Mouse (Mus musculus) liver, embryonic 11.5 days (tissue): ENCODE data around the gene Dexi. TPM values are rescaled to one million over a fixed set of nuclear protein-coding genes. Genes with fewer than 3 reads are reported as not detected.

Experiments
- ATAC-seq: fragments of 200-750 bp; cut with Nextera tagmentation; replicated peaks from 2 replicates; pipeline ENCODE4 v1.8.0; 2017; ENCODE audit warnings: moderate number of reproducible peaks, mild to moderate bottlenecking, moderate TSS enrichment, moderate library complexity; ENCODE audit not compliant: low FRiP score
- DNase-seq: peaks from one replicate; pipeline ENCODE4 v3.0.0-alpha.2; 2017; ENCODE audit warnings: low spot score
- H3K27ac ChIP-seq: fragments of 300-500 bp; sonication (generic); 2 replicates; pipeline ENCODE4 v1.5.1; 2014; ENCODE audit warnings: mild to moderate bottlenecking, low read depth, low read length, control low read depth
- H3K27me3 ChIP-seq: fragments of 300-500 bp; sonication (generic); replicated peaks from 2 replicates; pipeline ENCODE4 v1.6.1; 2014; ENCODE audit warnings: low read length, mixed read lengths; ENCODE audit not compliant: control insufficient read depth, insufficient read depth
- H3K36me3 ChIP-seq: fragments of 300-500 bp; sonication (generic); 2 replicates; pipeline ENCODE4 v1.6.1; 2014; ENCODE audit warnings: mild to moderate bottlenecking, low read length, moderate library complexity, mixed read lengths; ENCODE audit not compliant: control insufficient read depth, insufficient read depth
- H3K4me1 ChIP-seq: fragments of 300-500 bp; sonication (generic); replicated peaks from 2 replicates; pipeline ENCODE4 v1.6.1; 2014; ENCODE audit warnings: low read length, mixed read lengths; ENCODE audit not compliant: control insufficient read depth, insufficient read depth
- H3K4me2 ChIP-seq: fragments of 300-500 bp; sonication (generic); 2 replicates; pipeline ENCODE4 v1.6.1; 2014; ENCODE audit warnings: mild to moderate bottlenecking, control low read depth, moderate library complexity
- H3K4me3 ChIP-seq: fragments of 300-500 bp; sonication (generic); 2 replicates; pipeline ENCODE4 v1.5.1; 2014; ENCODE audit warnings: low read depth, low read length, control low read depth
- H3K9ac ChIP-seq: fragments of 300-500 bp; sonication (generic); 2 replicates; pipeline ENCODE4 v1.6.1; 2014; ENCODE audit warnings: low read depth, low read length, control low read depth
- H3K9me3 ChIP-seq: fragments of 300-500 bp; sonication (generic); 2 replicates; pipeline ENCODE4 v1.6.1; 2016; ENCODE audit warnings: low read length, inconsistent platforms, mixed read lengths; ENCODE audit not compliant: control insufficient read depth
- WGBS: fragments of 180-500 bp; shearing (Covaris S2); extraction: QIAGEN DNeasy Blood & Tissue Kit; methylation state at CpG from one replicate; pipeline ENCODE4 v1.1.7; 2014; 5-methylcytosine and 5-hydroxymethylcytosine counted together
- polyA plus RNA-seq: library from polyadenylated mRNA; unstranded; fragments of >200 nt; fragmentation: Nextera tagmentation; extraction: Ambion mirVana; gene quantifications from 2 replicates; pipeline ENCODE4 v1.2.1, GENCODE M21; 2014

Gene Dexi
- polyA plus RNA-seq, 1 experiment from 2014 or later = 9.6 TPM

DNA sequence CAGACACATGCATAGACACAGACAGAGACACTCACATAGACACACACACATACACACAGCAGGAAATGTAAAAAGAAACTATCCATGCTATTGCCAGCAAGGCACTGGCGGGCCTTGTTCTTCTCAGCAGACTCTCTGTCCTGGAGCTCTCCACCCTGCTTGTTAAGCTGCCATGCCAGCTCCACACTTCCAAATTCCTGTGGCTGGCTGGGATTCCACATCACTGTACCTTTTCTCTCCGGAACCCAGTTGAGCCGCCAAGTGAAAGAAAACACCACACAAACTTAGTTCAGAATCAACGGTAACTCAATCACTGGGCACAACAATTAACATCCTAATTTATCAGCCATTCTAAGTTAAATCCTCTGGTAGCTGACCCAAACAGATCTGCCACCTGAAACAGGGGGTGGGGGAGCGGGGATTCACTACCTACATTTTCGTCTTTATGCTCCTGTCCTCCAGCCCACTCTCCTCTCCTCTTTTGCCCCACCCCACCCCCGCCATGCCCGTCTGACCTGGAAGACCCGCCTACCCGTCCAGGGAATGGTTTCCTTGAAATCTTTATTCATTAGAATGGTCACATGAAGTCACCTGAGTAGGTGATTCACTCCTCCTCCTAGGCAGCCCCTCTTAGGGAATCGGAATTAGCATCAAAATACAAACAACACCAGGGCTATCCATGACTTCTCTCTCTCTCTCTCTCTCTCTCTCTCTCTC is 75.3 kb downstream of the Dexi start:
- Histone ChIP-seq H3K9me3 (no peaks in the 10 kb centered on the region), H3K27ac (no peak overlapping the region), H3K9ac (no peak overlapping the region), H3K27me3 (no peaks in the 10 kb centered on the region), H3K4me2 (no peak overlapping the region), H3K4me3 (no peak overlapping the region), H3K4me1 (no peaks in the 10 kb centered on the region), H3K36me3 (no peaks in the 10 kb centered on the region)
- ATAC-seq (no peak), DNase-seq (no peak)
- 41% methylated on average over 11 of the region's 11 CpGs for WGBS

DNA sequence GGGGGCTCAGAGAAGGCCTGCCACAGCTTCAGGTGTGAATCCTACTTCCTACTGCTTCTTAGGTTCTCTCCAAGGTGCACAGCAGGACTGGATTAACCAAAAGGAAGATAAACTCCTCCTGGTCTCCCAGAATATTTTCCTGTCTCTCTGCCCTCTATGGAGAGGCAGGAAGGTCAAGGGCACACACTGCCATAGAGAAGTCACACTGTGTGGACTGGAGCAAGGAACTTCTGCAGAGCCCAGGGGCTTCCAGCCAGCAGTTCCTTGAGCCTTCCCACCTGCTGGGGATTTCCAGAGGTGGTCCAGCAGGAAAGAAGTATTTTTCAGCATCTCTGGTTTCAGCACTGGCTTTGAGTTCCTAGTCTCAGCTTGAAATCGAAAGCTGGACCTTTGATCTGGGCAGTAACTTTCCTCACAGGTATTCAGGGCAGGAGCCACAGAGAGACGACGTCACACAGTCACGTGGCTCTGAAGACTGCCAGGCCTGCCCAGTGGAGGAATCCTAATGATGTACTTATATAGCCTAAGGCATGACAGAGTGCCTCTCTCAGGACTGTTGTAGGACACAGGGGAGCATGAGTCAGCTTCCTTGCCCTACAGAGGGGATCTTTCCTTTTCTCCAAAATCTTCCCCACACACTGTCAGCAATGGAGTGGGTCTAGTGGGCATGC is 77.7 kb downstream of the Dexi start:
- H3K36me3 ChIP-seq = no peaks in the 10 kb centered on the region
- DNase-seq = no peak
- no peaks in the 10 kb centered on the region for H3K9me3 ChIP-seq
- ATAC-seq = no peak
- H3K4me3 ChIP-seq = no peak overlapping the region
- 23% methylated on average over 4 of the region's 4 CpGs for WGBS
- H3K4me1 ChIP-seq = no peaks in the 10 kb centered on the region
- H3K27me3 ChIP-seq = no peaks in the 10 kb centered on the region
- no peak overlapping the region for H3K27ac ChIP-seq
- H3K4me2 ChIP-seq = no peak overlapping the region
- H3K9ac ChIP-seq = no peak overlapping the region

- H3K4me2 ChIP-seq = no peak overlapping the region
- no peaks in the 10 kb centered on the region for H3K4me1 ChIP-seq
- H3K9me3 ChIP-seq = no peaks in the 10 kb centered on the region
- no peak for ATAC-seq
- H3K27me3 ChIP-seq = no peaks in the 10 kb centered on the region
- H3K4me3 ChIP-seq = no peak overlapping the region
- no peak overlapping the region for H3K9ac ChIP-seq
- no peaks in the 10 kb centered on the region for H3K36me3 ChIP-seq
- no peak for DNase-seq
- WGBS = 39% methylated on average over 2 of the region's 2 CpGs
- H3K27ac ChIP-seq = no peak overlapping the region
These were observed 81.7 kb downstream of the Dexi start for GRCm38 (mm10) chr16:10461178-10461577.

DNA sequence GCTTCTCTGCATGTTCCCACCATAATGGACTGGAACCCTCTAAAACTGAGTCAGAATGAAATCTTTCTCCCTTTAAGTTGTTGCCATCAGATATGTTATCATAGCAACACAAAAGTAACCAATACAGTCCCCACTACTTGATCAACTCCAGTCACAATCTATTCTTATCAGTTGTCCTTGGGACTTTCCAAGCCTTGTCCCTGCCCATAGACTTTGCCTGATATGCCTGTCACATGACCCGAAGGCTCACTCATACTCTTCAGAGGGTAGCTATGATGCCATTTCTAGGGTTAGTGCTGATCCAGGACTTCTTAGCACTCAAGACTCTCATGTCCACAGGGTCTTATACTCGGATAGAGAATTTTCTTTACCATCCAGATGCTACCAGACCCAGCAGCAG is 82.7 kb downstream of the Dexi start:
- H3K4me3 ChIP-seq = no peak overlapping the region
- H3K9me3 ChIP-seq = no peaks in the 10 kb centered on the region
- H3K9ac ChIP-seq = no peak overlapping the region
- 64% methylated on average over 2 of the region's 2 CpGs for WGBS
- H3K27ac ChIP-seq = no peak overlapping the region
- no peaks in the 10 kb centered on the region for H3K4me1 ChIP-seq
- no peak for ATAC-seq
- no peak for DNase-seq
- H3K27me3 ChIP-seq = no peaks in the 10 kb centered on the region
- H3K4me2 ChIP-seq = no peak overlapping the region
- H3K36me3 ChIP-seq = no peaks in the 10 kb centered on the region

DNA sequence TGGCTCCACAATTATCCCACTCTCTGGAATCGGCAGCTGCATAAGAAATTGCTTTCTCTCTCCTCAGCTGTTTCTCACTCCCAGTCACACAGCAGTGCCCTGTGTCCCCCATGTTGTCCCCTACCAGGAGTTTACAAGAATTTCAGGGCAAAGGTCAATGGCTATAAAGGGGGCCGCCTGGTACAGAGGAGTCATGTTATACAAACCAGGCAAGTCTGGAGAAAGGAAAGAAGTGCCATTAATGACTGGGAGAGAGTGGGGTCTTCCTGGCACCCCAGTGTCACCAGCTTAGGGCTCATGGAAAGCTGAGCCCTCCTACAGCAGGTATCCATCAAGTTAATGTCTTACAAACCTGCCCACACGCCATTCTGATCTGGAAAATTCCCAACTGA is 88.3 kb downstream of the Dexi start:
- no peak overlapping the region for H3K27ac ChIP-seq
- no peaks in the 10 kb centered on the region for H3K36me3 ChIP-seq
- no peak overlapping the region for H3K4me3 ChIP-seq
- H3K4me1 ChIP-seq = no peaks in the 10 kb centered on the region
- no peak for ATAC-seq
- no peak overlapping the region for H3K9ac ChIP-seq
- H3K4me2 ChIP-seq = no peak overlapping the region
- DNase-seq = no peak
- 60% methylated on average over 3 of the region's 3 CpGs for WGBS
- no peaks in the 10 kb centered on the region for H3K27me3 ChIP-seq
- H3K9me3 ChIP-seq = no peaks in the 10 kb centered on the region

- DNase-seq = no peak
- Histone ChIP-seq H3K36me3 (no peaks in the 10 kb centered on the region), H3K4me3 (no peak overlapping the region), H3K27ac (no peak overlapping the region), H3K27me3 (no peaks in the 10 kb centered on the region), H3K4me1 (no peaks in the 10 kb centered on the region), H3K9ac (no peak overlapping the region), H3K9me3 (no peaks in the 10 kb centered on the region), H3K4me2 (no peak overlapping the region)
- no peak for ATAC-seq
- 67% methylated on average over 6 of the region's 6 CpGs for WGBS
These were observed 88.8 kb downstream of the Dexi start for GRCm38 (mm10) chr16:10453872-10454582.

Other genes with a start within 250 kb of the Dexi start
- 8.5 and 9.0 TPM in 2 replicates for gene Emp2, start 229.1 kb downstream of the Dexi start, polyA plus RNA-seq
- gene Tekt5, start 147.6 kb downstream of the Dexi start, polyA plus RNA-seq = 0.16 TPM in 1 of 2 replicates, not detected in the other
- gene Nubp1, start 131.1 kb downstream of the Dexi start, polyA plus RNA-seq = 69.9 and 78.0 TPM in 2 replicates
- 4.6 and 4.9 TPM in 2 replicates for gene Tvp23a, start 95.7 kb downstream of the Dexi start, polyA plus RNA-seq
- gene Ciita, start 63.0 kb downstream of the Dexi start, polyA plus RNA-seq = 0.05 and 0.14 TPM in 2 replicates
- gene Clec16a, start 2.3 kb upstream of the Dexi start, polyA plus RNA-seq = 25.6 and 27.4 TPM in 2 replicates
- gene Socs1, start 242.5 kb upstream of the Dexi start, polyA plus RNA-seq = 3.2 and 3.5 TPM in 2 replicates
- gene Tnp2, start 245.6 kb upstream of the Dexi start, polyA plus RNA-seq = not detected in 2 replicates
- not detected in 2 replicates for gene Prm3, start 247.9 kb upstream of the Dexi start, polyA plus RNA-seq